Mouse (Mus musculus): ENCODE measurements around the gene Itga1. TPM values are rescaled to one million over a fixed set of nuclear protein-coding genes. Genes with fewer than 3 reads are reported as not detected.

The Itga1 gene
- polyA plus RNA-seq, 1 experiment from 2014 or later, result 32.2 TPM

GRCm38 (mm10) chr13:115033135-115033534 is 68.6 kb downstream of the Itga1 start:
- WGBS, result 89% methylated on average over 2 of the region's 2 CpGs
- Histone ChIP-seq H3K36me3 (ENCODE audit: insufficient read depth, low read length) (no peaks in the 10 kb centered on the region), H3K4me3 (ENCODE audit: low read length) (no peak overlapping the region), H3K9me3 (ENCODE audit: low read length) (no peaks in the 10 kb centered on the region), H3K27ac (ENCODE audit: low read length) (no peak overlapping the region), H3K4me2 (replicated peaks; ENCODE audit: low read depth, low read length) (no peak overlapping the region), H3K27me3 (ENCODE audit: insufficient read depth, low read length) (no peaks in the 10 kb centered on the region), H3K4me1 (ENCODE audit: insufficient read depth, low read length) (peaks cover 9% of the 10 kb centered on the region), H3K9ac (replicated peaks; ENCODE audit: low read length) (no peak overlapping the region)
- ATAC-seq (ENCODE audit: low FRiP score, low TSS enrichment), result peak; percentile 65

GRCm38 (mm10) chr13:115031177-115032000 is 70.4 kb downstream of the Itga1 start:
- H3K4me2 ChIP-seq (replicated peaks; ENCODE audit: low read depth, low read length), result no peak overlapping the region
- H3K4me3 ChIP-seq (ENCODE audit: low read length), result no peak overlapping the region
- 77% methylated on average over 17 of the region's 17 CpGs for WGBS
- peaks cover 4% of the 10 kb centered on the region; the same call in 1 of the 2 replicates for H3K4me1 ChIP-seq (ENCODE audit: insufficient read depth, low read length)
- no peak for ATAC-seq (ENCODE audit: low FRiP score, low TSS enrichment)
- no peaks in the 10 kb centered on the region for H3K36me3 ChIP-seq (ENCODE audit: insufficient read depth, low read length)
- H3K9ac ChIP-seq (replicated peaks; ENCODE audit: low read length), result no peak overlapping the region
- H3K27ac ChIP-seq (ENCODE audit: low read length), result peak overlapping the region; percentile 20; the same call in 1 of the 2 replicates
- no peaks in the 10 kb centered on the region for H3K27me3 ChIP-seq (ENCODE audit: insufficient read depth, low read length)
- no peaks in the 10 kb centered on the region for H3K9me3 ChIP-seq (ENCODE audit: low read length)

- Histone ChIP-seq H3K27me3 (ENCODE audit: insufficient read depth, low read length) (no peaks in the 10 kb centered on the region), H3K9me3 (ENCODE audit: low read length) (no peaks in the 10 kb centered on the region), H3K36me3 (ENCODE audit: insufficient read depth, low read length) (no peaks in the 10 kb centered on the region), H3K4me3 (ENCODE audit: low read length) (no peak overlapping the region), H3K27ac (ENCODE audit: low read length) (no peak overlapping the region), H3K9ac (replicated peaks; ENCODE audit: low read length) (no peak overlapping the region), H3K4me2 (replicated peaks; ENCODE audit: low read depth, low read length) (no peak overlapping the region), H3K4me1 (ENCODE audit: insufficient read depth, low read length) (peaks cover 3% of the 10 kb centered on the region; the same call in 1 of the 2 replicates)
- ATAC-seq (ENCODE audit: low FRiP score, low TSS enrichment), result no peak
- 69% methylated on average over 3 of the region's 3 CpGs for WGBS
Observed at GRCm38 (mm10) chr13:115025394-115025793, 76.4 kb downstream of the Itga1 start.

DNA sequence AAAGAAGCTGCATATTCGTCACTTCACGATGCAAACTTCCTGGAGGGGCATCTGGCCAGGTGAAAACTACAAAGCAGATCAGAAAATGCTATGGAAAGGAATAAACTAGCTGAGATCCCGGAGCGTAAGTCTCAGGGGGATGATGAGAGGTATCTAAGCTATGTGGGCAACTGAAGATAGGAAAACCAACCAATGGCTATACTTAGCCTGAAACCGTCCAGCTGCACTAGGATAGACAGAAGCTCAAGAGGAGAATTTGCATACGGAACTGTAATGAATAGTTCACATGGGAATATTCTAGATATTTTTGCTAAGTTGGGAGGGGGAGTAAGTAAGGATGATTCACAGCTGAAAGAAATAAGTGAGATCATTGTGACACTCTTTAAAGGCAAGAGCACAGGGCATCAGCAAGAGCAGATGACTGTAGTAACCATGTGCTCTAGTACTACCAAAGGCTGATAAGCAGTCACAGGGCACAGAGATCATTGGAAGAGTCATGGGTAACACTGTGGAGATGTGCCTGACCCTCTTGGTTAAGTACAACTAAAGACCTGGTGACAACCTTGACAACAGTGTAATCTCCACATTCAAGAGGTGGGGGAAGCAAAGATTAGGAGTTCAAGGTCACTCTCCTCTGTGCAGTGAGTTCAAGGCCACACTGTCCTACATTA is 79.5 kb downstream of the Itga1 start:
- no peak for ATAC-seq (ENCODE audit: low FRiP score, low TSS enrichment)
- Histone ChIP-seq H3K9ac (replicated peaks; ENCODE audit: low read length) (no peak overlapping the region), H3K4me1 (ENCODE audit: insufficient read depth, low read length) (peaks cover 3% of the 10 kb centered on the region; the same call in 1 of the 2 replicates), H3K36me3 (ENCODE audit: insufficient read depth, low read length) (no peaks in the 10 kb centered on the region), H3K4me3 (ENCODE audit: low read length) (no peak overlapping the region), H3K27me3 (ENCODE audit: insufficient read depth, low read length) (no peaks in the 10 kb centered on the region), H3K4me2 (replicated peaks; ENCODE audit: low read depth, low read length) (no peak overlapping the region), H3K9me3 (ENCODE audit: low read length) (no peaks in the 10 kb centered on the region), H3K27ac (ENCODE audit: low read length) (no peak overlapping the region)
- WGBS, result 90% methylated on average over 6 of the region's 6 CpGs

DNA sequence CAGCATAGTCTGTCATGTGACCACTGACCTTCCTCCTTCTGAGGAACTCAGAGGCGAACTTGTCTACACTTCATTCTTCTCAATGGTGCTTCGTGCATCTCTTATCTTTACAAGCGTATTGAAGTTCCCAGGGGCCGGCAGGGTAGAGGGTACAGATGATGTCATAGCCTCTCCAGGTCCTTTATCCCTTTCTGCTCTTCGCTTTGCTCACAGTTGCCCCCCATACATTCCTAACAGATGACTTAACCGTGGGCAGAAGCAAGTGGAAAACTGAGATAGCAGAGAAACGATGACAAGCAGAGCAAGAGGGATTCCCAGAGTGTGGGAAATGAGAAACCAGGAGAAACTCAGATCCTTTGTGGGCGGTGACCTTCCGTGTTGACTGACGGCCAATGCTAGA is 80.4 kb downstream of the Itga1 start:
- H3K36me3 ChIP-seq (ENCODE audit: insufficient read depth, low read length), result no peaks in the 10 kb centered on the region
- ATAC-seq (ENCODE audit: low FRiP score, low TSS enrichment), result no peak
- no peak overlapping the region for H3K4me2 ChIP-seq (replicated peaks; ENCODE audit: low read depth, low read length)
- no peak overlapping the region for H3K4me3 ChIP-seq (ENCODE audit: low read length)
- no peaks in the 10 kb centered on the region for H3K27me3 ChIP-seq (ENCODE audit: insufficient read depth, low read length)
- no peaks in the 10 kb centered on the region for H3K9me3 ChIP-seq (ENCODE audit: low read length)
- 77% methylated on average over 10 of the region's 10 CpGs for WGBS
- H3K9ac ChIP-seq (replicated peaks; ENCODE audit: low read length), result no peak overlapping the region
- no peak overlapping the region for H3K27ac ChIP-seq (ENCODE audit: low read length)
- H3K4me1 ChIP-seq (ENCODE audit: insufficient read depth, low read length), result peaks cover 3% of the 10 kb centered on the region; the same call in 1 of the 2 replicates

GRCm38 (mm10) chr13:115020727-115021126 is 81.0 kb downstream of the Itga1 start:
- H3K4me2 ChIP-seq (replicated peaks; ENCODE audit: low read depth, low read length), result no peak overlapping the region
- no peaks in the 10 kb centered on the region for H3K9me3 ChIP-seq (ENCODE audit: low read length)
- H3K4me1 ChIP-seq (ENCODE audit: insufficient read depth, low read length), result peaks cover 3% of the 10 kb centered on the region; the same call in 1 of the 2 replicates
- H3K36me3 ChIP-seq (ENCODE audit: insufficient read depth, low read length), result no peaks in the 10 kb centered on the region
- H3K27me3 ChIP-seq (ENCODE audit: insufficient read depth, low read length), result no peaks in the 10 kb centered on the region
- H3K9ac ChIP-seq (replicated peaks; ENCODE audit: low read length), result no peak overlapping the region
- no peak for ATAC-seq (ENCODE audit: low FRiP score, low TSS enrichment)
- H3K27ac ChIP-seq (ENCODE audit: low read length), result no peak overlapping the region
- 92% methylated on average over 4 of the region's 4 CpGs for WGBS
- H3K4me3 ChIP-seq (ENCODE audit: low read length), result no peak overlapping the region

DNA sequence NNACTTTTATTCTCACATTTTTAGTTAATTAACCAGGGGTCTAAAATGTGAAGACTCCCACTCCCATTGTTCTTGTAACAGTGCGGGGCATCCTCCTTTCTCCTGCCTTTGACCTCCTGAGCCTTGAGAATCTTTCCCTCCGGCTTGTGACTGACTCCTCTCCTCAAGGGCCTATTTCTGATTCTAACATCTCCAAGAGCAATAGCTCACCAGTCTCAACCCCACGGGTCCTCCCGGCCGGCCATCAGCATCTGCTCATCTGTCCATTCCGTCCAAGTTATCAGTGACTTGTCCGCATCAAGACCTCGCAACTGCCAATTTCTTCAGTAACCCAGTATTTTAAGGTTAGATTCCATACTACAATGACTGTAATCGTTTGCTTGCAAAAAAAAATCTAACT is 84.2 kb downstream of the Itga1 start:
- Histone ChIP-seq H3K36me3 (ENCODE audit: insufficient read depth, low read length) (no peaks in the 10 kb centered on the region), H3K27me3 (ENCODE audit: insufficient read depth, low read length) (no peaks in the 10 kb centered on the region), H3K9ac (replicated peaks; ENCODE audit: low read length) (no peak overlapping the region), H3K4me2 (replicated peaks; ENCODE audit: low read depth, low read length) (no peak overlapping the region), H3K9me3 (ENCODE audit: low read length) (no peaks in the 10 kb centered on the region), H3K4me3 (ENCODE audit: low read length) (no peak overlapping the region), H3K27ac (ENCODE audit: low read length) (no peak overlapping the region), H3K4me1 (ENCODE audit: insufficient read depth, low read length) (no peaks in the 10 kb centered on the region)
- ATAC-seq (ENCODE audit: low FRiP score, low TSS enrichment), result no peak
- 91% methylated on average over 9 of the region's 9 CpGs for WGBS

- Histone ChIP-seq H3K27me3 (ENCODE audit: insufficient read depth, low read length) (no peaks in the 10 kb centered on the region), H3K27ac (ENCODE audit: low read length) (no peak overlapping the region), H3K36me3 (ENCODE audit: insufficient read depth, low read length) (no peaks in the 10 kb centered on the region), H3K4me2 (replicated peaks; ENCODE audit: low read depth, low read length) (no peak overlapping the region), H3K4me1 (ENCODE audit: insufficient read depth, low read length) (no peaks in the 10 kb centered on the region), H3K4me3 (ENCODE audit: low read length) (no peak overlapping the region), H3K9me3 (ENCODE audit: low read length) (no peaks in the 10 kb centered on the region), H3K9ac (replicated peaks; ENCODE audit: low read length) (no peak overlapping the region)
- WGBS, result 48% methylated on average over 6 of the region's 6 CpGs
- no peak for ATAC-seq (ENCODE audit: low FRiP score, low TSS enrichment)
Observed at GRCm38 (mm10) chr13:115011547-115011946, 90.2 kb downstream of the Itga1 start.

- Histone ChIP-seq H3K9me3 (ENCODE audit: low read length) (no peaks in the 10 kb centered on the region), H3K9ac (replicated peaks; ENCODE audit: low read length) (no peak overlapping the region), H3K27me3 (ENCODE audit: insufficient read depth, low read length) (no peaks in the 10 kb centered on the region), H3K4me1 (ENCODE audit: insufficient read depth, low read length) (peaks cover 6% of the 10 kb centered on the region), H3K27ac (ENCODE audit: low read length) (peak overlapping the region; percentile 4; the same call in 1 of the 2 replicates), H3K4me2 (replicated peaks; ENCODE audit: low read depth, low read length) (no peak overlapping the region), H3K4me3 (ENCODE audit: low read length) (no peak overlapping the region), H3K36me3 (ENCODE audit: insufficient read depth, low read length) (no peaks in the 10 kb centered on the region)
- peak; percentile 54; the same call in 1 of the 2 replicates for ATAC-seq (ENCODE audit: low FRiP score, low TSS enrichment)
- 44% methylated on average over 9 of the region's 9 CpGs for WGBS
Observed at GRCm38 (mm10) chr13:115006213-115006835, 95.4 kb downstream of the Itga1 start.
